Mouse (Mus musculus) cerebellum, adult 2 months (tissue): ENCODE measurements around the gene Il17ra.

Experiments
- CTCF ChIP-seq: fragments of 200-500 bp; IDR thresholded peaks from 2 replicates; pipeline ENCODE4 v1.5.1; 2011; ENCODE audit warnings: low read depth, mild to moderate bottlenecking, control low read depth, low read length, moderate library complexity, borderline replicate concordance; ENCODE audit not compliant: insufficient read depth
- POLR2A ChIP-seq: fragments of 200-500 bp; IDR thresholded peaks from 2 replicates; pipeline ENCODE4 v1.6.1; 2011; ENCODE audit warnings: low read length, control low read depth, borderline replicate concordance; ENCODE audit not compliant: insufficient read depth

DNA sequence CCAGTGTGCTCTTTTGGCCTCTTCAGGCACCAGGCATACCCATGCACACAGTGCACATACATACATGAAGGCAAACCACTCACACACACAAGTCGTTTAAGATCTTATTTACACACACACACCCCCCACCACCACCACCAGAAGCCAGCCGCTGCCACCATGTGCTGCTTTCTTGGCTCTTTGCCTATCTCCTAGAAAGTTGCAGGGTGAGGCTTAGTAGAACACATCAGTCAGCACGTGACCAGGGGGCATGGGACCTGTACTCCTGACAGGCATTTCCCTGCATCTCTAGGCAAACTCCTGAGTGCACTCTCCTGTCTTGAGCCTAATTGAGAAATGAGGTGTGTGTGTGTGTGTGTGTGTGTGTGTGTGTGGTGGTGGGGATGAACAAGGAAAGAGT is 22.0 kb downstream of the Il17ra start:
- TF ChIP-seq CTCF (no peak), POLR2A (no peak)
